In genomic region chr3:104817991-104818748, GRCm38 (mm10) we compare ENCODE assay signal across 8 mouse cellular contexts. TPM values are rescaled to one million over a fixed set of nuclear protein-coding genes. Genes with fewer than 3 reads are reported as not detected.
DNase-seq lines count a peak whose midpoint lies in the region.

Gene Mov10 (minus strand): TSS chr3:104818563.

- peak; percentile 86 for DNase-seq in NIH3T3 (ENCODE audit: low read depth)
- DNase-seq in cerebellum, adult 8-10 months = peak; percentile 19
- DNase-seq in forelimb bud, embryonic 11.5 days (ENCODE audit: low read depth, low spot score) = peak; percentile 83
- peak; percentile 80 for DNase-seq in hindbrain, embryonic 10.5 days (ENCODE audit: low spot score)
- peak; percentile 51 to 67 for DNase-seq in layer of hippocampus, postnatal 10 days (ENCODE audit: low spot score in 2 of 2)
- DNase-seq in lung, postnatal 36 days = peak; percentile 75
- DNase-seq in retina, postnatal 1 day = peak; percentile 85
- peak; percentile 58 for DNase-seq in urinary bladder, adult 2 months (ENCODE audit: low spot score)

- H3K9me3 ChIP-seq in hindbrain, embryonic 10.5 days = no peaks in the 10 kb centered on the region

- H3K4me1 ChIP-seq in hindbrain, embryonic 10.5 days (replicated peaks) = peaks cover 21% of the 10 kb centered on the region

- peaks cover 24% of the 10 kb centered on the region for H3K36me3 ChIP-seq in hindbrain, embryonic 10.5 days

- under 1% methylated on average over 40 of the region's 40 CpGs for WGBS in hindbrain, embryonic 10.5 days

- H3K4me3 ChIP-seq in hindbrain, embryonic 10.5 days = peak within 1 kb of the TSS; percentile 90

- peak within 1 kb of the TSS; percentile 90 for H3K27ac ChIP-seq in hindbrain, embryonic 10.5 days

- H3K27me3 ChIP-seq in hindbrain, embryonic 10.5 days (ENCODE audit: insufficient read depth, poor library complexity, severe bottlenecking) = no peaks in the 10 kb centered on the region

RNA-seq across cellular contexts. Expression of gene Mov10, which starts in this region (rescaled TPM):
- 17.0 and 19.8 TPM in 2 replicates for polyA plus RNA-seq in hindbrain, embryonic 10.5 days (2016; fragmentation: Nextera tagmentation; extraction: Ambion mirVana)
- 10 to 100 TPM in 1 of 2 experiments, 1 to 10 TPM in 1; 9.1 to 11.4 TPM for total RNA-seq in layer of hippocampus, postnatal 10 days (2021)
- polyA plus RNA-seq in urinary bladder, adult 2 months (2012; rRNA removed) = 7.5 and 11.2 TPM in 2 replicates

Comparison
In these comparisons a context has a peak if more than half of its experiments do, and no peak if none do; other contexts are left out.
1. Peak in every context shown above with its lines: DNase-seq, H3K4me3 ChIP-seq and H3K27ac ChIP-seq.
2. DNase-seq: peak in every context shown above with its lines; median percentile 86 in NIH3T3; 85 in retina, postnatal 1 day; 83 in forelimb bud, embryonic 11.5 days; 80 in hindbrain, embryonic 10.5 days; 75 in lung, postnatal 36 days; 59 in layer of hippocampus, postnatal 10 days; 58 in urinary bladder, adult 2 months; 19 in cerebellum, adult 8-10 months.